In genomic region chr1:162143974-162144912, GRCm38 (mm10) we compare ENCODE assay signal across 17 mouse cellular contexts.
DNase-seq lines count a peak whose midpoint lies in the region; ATAC-seq and TF ChIP-seq lines count a peak whose summit lies in the region.
"Had no signal": no experiment of that assay in that cellular context is flagged by ENCODE, and none has a peak within 500 bp of the region (broad histone marks: within the 10 kb centered on the region; RNA-seq: fewer than 3 reads in every experiment).

No protein-coding gene starts in this region.

- no peak overlapping the region for H3K4me3 ChIP-seq in intestine, embryonic 14.5 days (ENCODE audit: low read depth, low read length)
- H3K4me3 ChIP-seq in intestine, postnatal 0 days (ENCODE audit: low read depth, low read length), result no peak overlapping the region
- no peak overlapping the region for H3K4me3 ChIP-seq in embryonic facial prominence, embryonic 10.5 days
- H3K4me3 ChIP-seq in embryonic fibroblast, embryonic 13.5 days (ENCODE audit: insufficient read depth, low read length), result no peak overlapping the region
- no peak overlapping the region for H3K4me3 ChIP-seq in midbrain, embryonic 15.5 days

- peaks cover 13% of the 10 kb centered on the region for H3K4me1 ChIP-seq in intestine, embryonic 14.5 days (replicated peaks; ENCODE audit: control insufficient read depth, insufficient read depth, low read length)
- no peaks in the 10 kb centered on the region for H3K4me1 ChIP-seq in intestine, postnatal 0 days (replicated peaks; ENCODE audit: control insufficient read depth, insufficient read depth, low read length)
- H3K4me1 ChIP-seq in embryonic facial prominence, embryonic 10.5 days, result peaks cover 17% of the 10 kb centered on the region
- H3K4me1 ChIP-seq in embryonic fibroblast, embryonic 13.5 days (ENCODE audit: control insufficient read depth, insufficient read depth, low read length), result peaks cover 2% of the 10 kb centered on the region; the same call in 1 of the 2 replicates
- no peaks in the 10 kb centered on the region for H3K4me1 ChIP-seq in midbrain, embryonic 15.5 days

- no peaks in the 10 kb centered on the region for H3K36me3 ChIP-seq in intestine, embryonic 14.5 days (ENCODE audit: control insufficient read depth, insufficient read depth, low read length)
- no peaks in the 10 kb centered on the region for H3K36me3 ChIP-seq in intestine, postnatal 0 days (ENCODE audit: control insufficient read depth, insufficient read depth)
- no peaks in the 10 kb centered on the region for H3K36me3 ChIP-seq in embryonic facial prominence, embryonic 10.5 days (replicated peaks)
- no peaks in the 10 kb centered on the region for H3K36me3 ChIP-seq in midbrain, embryonic 15.5 days (replicated peaks)

- TF ChIP-seq CTCF in intestine, postnatal 0 days (IDR thresholded peaks at IDR 0.05; ENCODE audit: low read depth), result no peak
- no peak for TF ChIP-seq CTCF in embryonic fibroblast, embryonic 13.5 days (IDR thresholded peaks at IDR 0.05; ENCODE audit: borderline replicate concordance, insufficient read depth, low read length)

- H3K27me3 ChIP-seq in intestine, embryonic 14.5 days (replicated peaks; ENCODE audit: control insufficient read depth, insufficient read depth, low read length), result no peaks in the 10 kb centered on the region
- H3K27me3 ChIP-seq in intestine, postnatal 0 days (replicated peaks; ENCODE audit: control insufficient read depth, insufficient read depth, low read length), result no peaks in the 10 kb centered on the region
- no peaks in the 10 kb centered on the region for H3K27me3 ChIP-seq in embryonic facial prominence, embryonic 10.5 days (replicated peaks; ENCODE audit: low read depth, poor library complexity, severe bottlenecking)
- H3K27me3 ChIP-seq in midbrain, embryonic 15.5 days (replicated peaks), result no peaks in the 10 kb centered on the region
- H3K27me3 ChIP-seq: Patski had no signal

- no peak for TF ChIP-seq POLR2A in embryonic fibroblast, embryonic 13.5 days (IDR thresholded peaks at IDR 0.05; ENCODE audit: low read depth, low read length)

- no peak overlapping the region for H3K9ac ChIP-seq in intestine, embryonic 14.5 days (ENCODE audit: low read length)
- H3K9ac ChIP-seq in intestine, postnatal 0 days (ENCODE audit: low read depth, low read length), result no peak overlapping the region
- no peak overlapping the region for H3K9ac ChIP-seq in midbrain, embryonic 15.5 days
- H3K9ac ChIP-seq: liver, embryonic 14.5 days had no signal

- WGBS in intestine, embryonic 14.5 days, result 32% methylated on average over 6 of the region's 6 CpGs
- WGBS in intestine, postnatal 0 days, result 58% methylated on average over 6 of the region's 6 CpGs
- 74% methylated on average over 6 of the region's 6 CpGs for WGBS in embryonic facial prominence, embryonic 10.5 days
- WGBS in midbrain, embryonic 15.5 days, result 52% methylated on average over 6 of the region's 6 CpGs

- peak; percentile 79 for ATAC-seq in intestine, embryonic 14.5 days (replicated peaks; ENCODE audit: low FRiP score, low TSS enrichment, low read depth)
- ATAC-seq in intestine, postnatal 0 days, result no peak
- 0 out of 2 replicates have a peak, but pooled peaks have one; percentile 45 for ATAC-seq in midbrain, embryonic 15.5 days (replicated peaks)
- ATAC-seq: inflammation-experienced regulatory T-cells, adult 6 months; Patski had no signal

- peak; percentile 58 for DNase-seq in intestine, embryonic 14.5 days (ENCODE audit: low spot score)
- DNase-seq in embryonic facial prominence, embryonic 10.5 days (ENCODE audit: low spot score), result no peak
- DNase-seq in urinary bladder, postnatal 14 days (ENCODE audit: low spot score), result no peak
- DNase-seq in layer of hippocampus, adult 18-20 months (ENCODE audit: low spot score in 2 of 2), result no peak
- DNase-seq in layer of hippocampus, adult 9-11 months, result no peak
- DNase-seq: B cell, adult 2 months; cerebellum, postnatal 25 days; heart, postnatal 4 days; kidney, postnatal 14 days; right cerebral cortex, adult 18-20 months; spleen, adult 18-20 months had no signal

- no peaks in the 10 kb centered on the region for H3K9me3 ChIP-seq in intestine, embryonic 14.5 days (ENCODE audit: control insufficient read depth, low read length)
- H3K9me3 ChIP-seq in intestine, postnatal 0 days (ENCODE audit: control insufficient read depth), result no peaks in the 10 kb centered on the region
- no peaks in the 10 kb centered on the region for H3K9me3 ChIP-seq in embryonic facial prominence, embryonic 10.5 days
- no peaks in the 10 kb centered on the region for H3K9me3 ChIP-seq in midbrain, embryonic 15.5 days

- H3K27ac ChIP-seq in intestine, embryonic 14.5 days (ENCODE audit: low read depth), result peak overlapping the region; percentile 89
- no peak overlapping the region for H3K27ac ChIP-seq in intestine, postnatal 0 days (ENCODE audit: low read depth, low read length)
- H3K27ac ChIP-seq in embryonic facial prominence, embryonic 10.5 days (replicated peaks), result peak overlapping the region; percentile 54; the same call in 1 of the 2 replicates
- H3K27ac ChIP-seq in embryonic fibroblast, embryonic 13.5 days (ENCODE audit: insufficient read depth, low read length), result 0 out of 2 replicates have a peak overlapping the region, but pooled peaks have one; percentile 27
- H3K27ac ChIP-seq in midbrain, embryonic 15.5 days, result 0 out of 2 replicates have a peak overlapping the region, but pooled peaks have one; percentile 15
- H3K27ac ChIP-seq: liver, embryonic 14.5 days had no signal

- 0 out of 2 replicates have a peak overlapping the region, but pooled peaks have one; percentile 20 for H3K4me2 ChIP-seq in intestine, embryonic 14.5 days (ENCODE audit: low read length)
- no peak overlapping the region for H3K4me2 ChIP-seq in intestine, postnatal 0 days (replicated peaks; ENCODE audit: low read depth)
- no peak overlapping the region for H3K4me2 ChIP-seq in midbrain, embryonic 15.5 days
